ENCODE assay signal across 8 mouse cellular contexts in the genomic region with DNA sequence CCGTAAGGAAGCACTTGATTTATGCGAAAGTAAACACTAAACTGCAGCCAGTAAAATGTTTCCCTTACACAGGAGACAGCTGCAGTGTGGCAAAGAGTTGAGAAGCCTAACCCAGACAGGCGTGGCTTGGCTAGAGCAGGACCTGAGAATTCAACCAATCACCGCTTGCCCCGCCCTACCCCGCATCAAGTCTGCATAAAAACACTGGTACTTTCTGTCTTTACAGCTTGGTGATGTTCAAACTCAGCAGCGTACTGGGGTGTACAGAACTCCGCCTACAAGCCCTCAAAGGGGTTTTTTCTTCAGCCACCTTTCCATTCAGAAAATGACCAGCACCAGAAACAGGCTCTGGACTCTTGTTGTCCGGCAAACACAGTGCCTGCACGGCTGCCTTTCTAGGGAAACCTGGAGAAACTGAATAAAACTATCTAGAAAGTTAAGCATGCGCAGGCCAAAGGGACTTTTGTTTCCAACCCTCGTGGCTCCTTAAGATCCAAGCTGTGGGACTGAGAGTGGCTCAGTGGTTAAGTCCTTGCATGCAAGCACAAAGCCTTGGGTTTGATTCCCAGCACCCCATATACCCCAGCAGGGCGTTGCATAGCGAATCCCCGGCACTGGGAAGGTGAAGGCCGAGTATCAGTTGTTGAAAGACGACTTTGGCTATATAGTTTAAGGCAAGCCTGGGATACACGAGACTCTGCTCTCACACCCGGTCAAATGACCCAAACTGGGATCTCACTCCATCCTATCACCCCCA. TPM values are rescaled to one million over a fixed set of nuclear protein-coding genes. Genes with fewer than 3 reads are reported as not detected.
DNase-seq lines count a peak whose midpoint lies in the region; ATAC-seq and TF ChIP-seq lines count a peak whose summit lies in the region.
"Had no signal": no experiment of that assay in that cellular context is flagged by ENCODE, and none has a peak within 500 bp of the region (broad histone marks: within the 10 kb centered on the region; RNA-seq: fewer than 3 reads in every experiment).

No protein-coding gene starts in this region.

- H3K36me3 ChIP-seq in G1E (replicated peaks) = peaks cover 5% of the 10 kb centered on the region
- no peaks in the 10 kb centered on the region for H3K36me3 ChIP-seq in heart, embryonic 16.5 days (ENCODE audit: control insufficient read depth, insufficient read depth)

- TF ChIP-seq CTCF in G1E (IDR thresholded peaks at IDR 0.05; ENCODE audit: low read depth, low read length) = no peak
- no peak for TF ChIP-seq CTCF in bone marrow, adult 2 months (IDR thresholded peaks at IDR 0.05; ENCODE audit: control insufficient read depth, insufficient read depth, low read length)

- ATAC-seq in G1E (ENCODE audit: extremely low read depth, insufficient number of reproducible peaks, low FRiP score, poor library complexity, severe bottlenecking) = peak; percentile 71
- ATAC-seq in erythroblast, adult 5-6 weeks (replicated peaks; ENCODE audit: low FRiP score, poor library complexity, severe bottlenecking) = peak; percentile 80
- ATAC-seq in heart, embryonic 16.5 days (replicated peaks; ENCODE audit: extremely low read depth, insufficient read depth, low FRiP score) = no peak
- peak; percentile 48 for ATAC-seq in megakaryocyte, adult 5-6 weeks (ENCODE audit: poor library complexity, severe bottlenecking)

- peak overlapping the region; percentile 72; the same call in 1 of the 2 replicates for H3K9ac ChIP-seq in heart, embryonic 16.5 days (ENCODE audit: low read length)

- WGBS in bone marrow, adult 2 months = 49% methylated on average over 19 of the region's 19 CpGs
- WGBS in heart, embryonic 16.5 days = 34% methylated on average over 19 of the region's 19 CpGs

- H3K27ac ChIP-seq in bone marrow, adult 2 months (ENCODE audit: control insufficient read depth, insufficient read depth, low read depth, low read length, poor library complexity) = peak overlapping the region; percentile 59
- H3K27ac ChIP-seq in heart, embryonic 16.5 days (ENCODE audit: low read length) = no peak overlapping the region

- H3K4me1 ChIP-seq in G1E (ENCODE audit: insufficient read depth, low read depth, low read length) = peaks cover 67% of the 10 kb centered on the region
- no peaks in the 10 kb centered on the region for H3K4me1 ChIP-seq in bone marrow, adult 2 months (ENCODE audit: control insufficient read depth, insufficient read depth, low read length)
- H3K4me1 ChIP-seq in heart, embryonic 16.5 days (ENCODE audit: control insufficient read depth, insufficient read depth, low read length) = no peaks in the 10 kb centered on the region; the same call in 1 of the 2 replicates

- peak overlapping the region; percentile 82 for H3K4me2 ChIP-seq in heart, embryonic 16.5 days (ENCODE audit: low read depth, low read length)

- DNase-seq in G1E (ENCODE audit: low spot score) = peak; percentile 88
- peak; percentile 82 to 89 for DNase-seq in kidney, postnatal 25 days
- peak; percentile 54 to 88 for DNase-seq in spleen, postnatal 10 days (ENCODE audit: low spot score in 2 of 2)

- H3K27me3 ChIP-seq in G1E (ENCODE audit: insufficient read depth, low read length) = no peaks in the 10 kb centered on the region
- no peaks in the 10 kb centered on the region for H3K27me3 ChIP-seq in heart, embryonic 16.5 days (ENCODE audit: control insufficient read depth, insufficient read depth, low read length)

- TF ChIP-seq POLR2A in bone marrow, adult 2 months (IDR thresholded peaks at IDR 0.05; ENCODE audit: borderline replicate concordance, control insufficient read depth, low read depth, low read length) = no peak

- H3K9me3 ChIP-seq in G1E (replicated peaks) = no peaks in the 10 kb centered on the region
- no peaks in the 10 kb centered on the region for H3K9me3 ChIP-seq in heart, embryonic 16.5 days (replicated peaks; ENCODE audit: control insufficient read depth, low read length)

- H3K4me3 ChIP-seq in G1E (ENCODE audit: low read depth, low read length) = peak overlapping the region; percentile 82
- H3K4me3 ChIP-seq in bone marrow, adult 2 months (replicated peaks; ENCODE audit: control insufficient read depth, low read depth, low read length) = peak overlapping the region; percentile 69
- H3K4me3 ChIP-seq in heart, embryonic 16.5 days (ENCODE audit: low read length) = peak overlapping the region; percentile 65

RNA-seq across cellular contexts. Expression of a gene that starts 0.9 kb away (rescaled TPM):
- 10.7 and 15.2 TPM in 2 replicates for total RNA-seq in G1E (2014; fragmentation: Nextera tagmentation)
- 7.0 and 8.9 TPM in 2 replicates for total RNA-seq in G1E (2017)
- polyA plus RNA-seq in G1E (2012) = 8.8 and 9.1 TPM in 2 replicates
- polyA plus RNA-seq in bone marrow, adult 2 months (2011; ENCODE audit: insufficient read depth, insufficient read length, low replicate concordance, missing spikeins) = 2.4 TPM in 1 of 2 replicates, not detected in the other
- 2.7 TPM in 1 of 2 replicates, not detected in the other for total RNA-seq in erythroblast, adult 5-6 weeks (2015; ENCODE audit: low replicate concordance)
- 4.7 and 5.0 TPM in 2 replicates for total RNA-seq in erythroblast, adult 5-6 weeks (2017; ENCODE audit: low replicate concordance)
- polyA plus RNA-seq in heart, embryonic 16.5 days (2015; fragmentation: Nextera tagmentation; extraction: Ambion mirVana) = 4.4 and 4.7 TPM in 2 replicates
- total RNA-seq in megakaryocyte, adult 5-6 weeks (2015) = not detected in 2 replicates
- total RNA-seq in megakaryocyte, adult 5-6 weeks (2017) = 0.33 TPM in 1 of 2 replicates, not detected in the other

RNA-seq across cellular contexts. Expression of a gene that starts 7.7 kb away (rescaled TPM):
- total RNA-seq in G1E (2014; fragmentation: Nextera tagmentation) = 36.6 and 43.8 TPM in 2 replicates
- 50.4 and 53.7 TPM in 2 replicates for total RNA-seq in G1E (2017)
- 2.1 and 3.7 TPM in 2 replicates for polyA plus RNA-seq in G1E (2012)
- 84.5 and 93.5 TPM in 2 replicates for polyA plus RNA-seq in bone marrow, adult 2 months (2011; ENCODE audit: insufficient read depth, insufficient read length, low replicate concordance, missing spikeins)
- 113 and 121 TPM in 2 replicates for total RNA-seq in erythroblast, adult 5-6 weeks (2015; ENCODE audit: low replicate concordance)
- total RNA-seq in erythroblast, adult 5-6 weeks (2017; ENCODE audit: low replicate concordance) = 170 and 171 TPM in 2 replicates
- 198 and 211 TPM in 2 replicates for polyA plus RNA-seq in heart, embryonic 16.5 days (2015; fragmentation: Nextera tagmentation; extraction: Ambion mirVana)
- 69.8 and 82.1 TPM in 2 replicates for total RNA-seq in megakaryocyte, adult 5-6 weeks (2015)
- 46.0 and 55.7 TPM in 2 replicates for total RNA-seq in megakaryocyte, adult 5-6 weeks (2017)

RNA-seq across cellular contexts. Expression of a gene that starts 22.5 kb away (rescaled TPM):
- total RNA-seq in G1E (2014; fragmentation: Nextera tagmentation) = not detected in 2 replicates
- total RNA-seq in G1E (2017) = 0.05 TPM in 1 of 2 replicates, not detected in the other
- not detected in 2 replicates for polyA plus RNA-seq in G1E (2012)
- polyA plus RNA-seq in bone marrow, adult 2 months (2011; ENCODE audit: insufficient read depth, insufficient read length, low replicate concordance, missing spikeins) = 0.70 TPM in 1 of 2 replicates, not detected in the other
- not detected in 2 replicates for total RNA-seq in erythroblast, adult 5-6 weeks (2015; ENCODE audit: low replicate concordance)
- total RNA-seq in erythroblast, adult 5-6 weeks (2017; ENCODE audit: low replicate concordance) = not detected in 2 replicates
- 0.41 and 1.4 TPM in 2 replicates for polyA plus RNA-seq in heart, embryonic 16.5 days (2015; fragmentation: Nextera tagmentation; extraction: Ambion mirVana)
- total RNA-seq in megakaryocyte, adult 5-6 weeks (2015) = not detected in 2 replicates
- total RNA-seq in megakaryocyte, adult 5-6 weeks (2017) = not detected in 2 replicates
- total RNA-seq: neutrophil, adult 5-6 weeks had no signal

RNA-seq across cellular contexts. Expression of a gene that starts 56.2 kb away (rescaled TPM):
- total RNA-seq in G1E (2014; fragmentation: Nextera tagmentation) (10.2 and 12.5 TPM in 2 replicates), G1E (2017) (2.8 and 3.2 TPM in 2 replicates)
- polyA plus RNA-seq in G1E (2012) = 0.51 and 0.52 TPM in 2 replicates
- polyA plus RNA-seq in bone marrow, adult 2 months (2011; ENCODE audit: insufficient read depth, insufficient read length, low replicate concordance, missing spikeins) = 2.1 and 5.0 TPM in 2 replicates
- 0.84 and 2.7 TPM in 2 replicates for total RNA-seq in erythroblast, adult 5-6 weeks (2015; ENCODE audit: low replicate concordance)
- 0.70 and 1.4 TPM in 2 replicates for total RNA-seq in erythroblast, adult 5-6 weeks (2017; ENCODE audit: low replicate concordance)
- polyA plus RNA-seq in heart, embryonic 16.5 days (2015; fragmentation: Nextera tagmentation; extraction: Ambion mirVana) = 3.4 and 3.8 TPM in 2 replicates
- 1.6 and 2.9 TPM in 2 replicates for total RNA-seq in megakaryocyte, adult 5-6 weeks (2015)
- total RNA-seq in megakaryocyte, adult 5-6 weeks (2017) = 1.4 and 1.8 TPM in 2 replicates

RNA-seq across cellular contexts. Expression of a gene that starts 59.3 kb away (rescaled TPM):
- total RNA-seq in G1E (2014; fragmentation: Nextera tagmentation) (19.2 and 20.1 TPM in 2 replicates), G1E (2017) (7.6 and 8.2 TPM in 2 replicates)
- 1.5 and 3.3 TPM in 2 replicates for polyA plus RNA-seq in G1E (2012)
- 2.5 and 3.3 TPM in 2 replicates for polyA plus RNA-seq in bone marrow, adult 2 months (2011; ENCODE audit: insufficient read depth, insufficient read length, low replicate concordance, missing spikeins)
- total RNA-seq in erythroblast, adult 5-6 weeks (2015; ENCODE audit: low replicate concordance) = 0.77 and 1.9 TPM in 2 replicates
- 0.70 and 1.4 TPM in 2 replicates for total RNA-seq in erythroblast, adult 5-6 weeks (2017; ENCODE audit: low replicate concordance)
- polyA plus RNA-seq in heart, embryonic 16.5 days (2015; fragmentation: Nextera tagmentation; extraction: Ambion mirVana) = 5.6 and 5.9 TPM in 2 replicates
- total RNA-seq in megakaryocyte, adult 5-6 weeks (2015) = 0.83 and 1.1 TPM in 2 replicates
- total RNA-seq in megakaryocyte, adult 5-6 weeks (2017) = 1.5 and 1.7 TPM in 2 replicates
